Mouse (Mus musculus) neural tube, embryonic 14.5 days (tissue): ENCODE measurements around the gene Lrit2. TPM values are rescaled to one million over a fixed set of nuclear protein-coding genes. Genes with fewer than 3 reads are reported as not detected.

Source experiments
- polyA plus RNA-seq: library from polyadenylated mRNA; unstranded; fragments of >200 nt; fragmentation: Nextera tagmentation; extraction: Ambion mirVana; gene quantifications from 2 replicates; pipeline ENCODE4 v1.2.1, GENCODE M21; 2014

The Lrit2 gene
- polyA plus RNA-seq, 1 experiment from 2014 or later = not detected

Other genes starting within 250 kb of the Lrit2 start
- 98.0 and 105 TPM in 2 replicates for gene Ccser2, start 99.2 kb upstream of the Lrit2 start, polyA plus RNA-seq
- not detected in 2 replicates for gene Rgr, start 19.0 kb upstream of the Lrit2 start, polyA plus RNA-seq
- gene Lrit1, start 13.1 kb upstream of the Lrit2 start, polyA plus RNA-seq = not detected in 2 replicates
- gene Cdhr1, start 30.4 kb downstream of the Lrit2 start, polyA plus RNA-seq = 2.0 and 2.8 TPM in 2 replicates
- not detected in 2 replicates for gene 2610528A11Rik, start 46.1 kb downstream of the Lrit2 start, polyA plus RNA-seq
- 212 and 219 TPM in 2 replicates for gene Ghitm, start 67.3 kb downstream of the Lrit2 start, polyA plus RNA-seq